Mouse (Mus musculus): ENCODE results near the gene Atxn7l3.

Atxn7l3 gene

GRCm38 (mm10) chr11:102296491-102297472 lies at the start of gene Atxn7l3:
TSS of gene Atxn7l3 (minus strand) at chr11:102296631.
- DNase-seq: peak; percentile 99

GRCm38 (mm10) chr11:102344458-102344857 lies 48.0 kb upstream of the Atxn7l3 start:
- DNase-seq: no peak

- no peak for DNase-seq
Measured at GRCm38 (mm10) chr11:102342742-102343141, 46.3 kb upstream of the Atxn7l3 start.

DNA sequence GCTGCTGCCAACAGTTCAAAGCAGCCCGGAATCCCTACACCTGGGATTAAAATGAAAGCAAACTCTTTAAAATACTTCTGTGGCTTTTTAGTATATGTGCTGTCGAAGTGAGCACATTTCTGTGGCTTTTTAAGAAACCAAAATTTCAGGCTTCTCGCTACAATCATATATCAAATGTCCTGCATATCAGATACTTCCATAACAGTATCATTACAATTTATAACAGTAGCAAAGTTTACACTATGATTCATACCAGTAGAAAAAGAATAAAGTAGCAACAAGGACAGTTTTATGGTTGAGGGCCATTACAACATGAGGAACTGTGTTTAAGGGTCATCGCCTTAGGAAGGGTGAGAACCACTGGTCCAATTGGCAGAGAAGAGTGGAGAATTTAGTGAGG lies 44.7 kb upstream of the Atxn7l3 start:
- DNase-seq: no peak

GRCm38 (mm10) chr11:102339624-102340023 lies 43.2 kb upstream of the Atxn7l3 start:
- DNase-seq: no peak

GRCm38 (mm10) chr11:102339195-102339594 lies 42.8 kb upstream of the Atxn7l3 start:
- peak; percentile 42 for DNase-seq

DNA sequence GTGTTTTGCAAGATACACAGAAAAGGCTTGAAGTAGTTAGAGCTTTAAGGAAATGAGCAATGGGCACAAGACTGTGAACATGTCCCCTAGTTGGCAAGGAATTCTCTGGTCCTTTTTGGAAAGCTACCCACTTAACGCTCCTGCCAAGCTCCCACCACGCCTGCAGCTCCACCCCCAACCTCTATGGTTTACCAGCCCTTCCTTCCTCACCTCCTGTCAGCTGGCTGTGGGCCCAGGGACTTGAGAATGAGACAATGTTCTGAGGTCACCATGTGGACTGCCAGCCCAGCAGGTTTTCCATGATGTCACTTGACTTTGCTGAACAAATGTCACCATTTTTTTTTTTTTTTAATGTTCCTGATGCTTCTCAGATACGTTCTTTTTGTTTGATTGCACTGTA lies 42.1 kb upstream of the Atxn7l3 start:
- peak; percentile 89 for DNase-seq

DNA sequence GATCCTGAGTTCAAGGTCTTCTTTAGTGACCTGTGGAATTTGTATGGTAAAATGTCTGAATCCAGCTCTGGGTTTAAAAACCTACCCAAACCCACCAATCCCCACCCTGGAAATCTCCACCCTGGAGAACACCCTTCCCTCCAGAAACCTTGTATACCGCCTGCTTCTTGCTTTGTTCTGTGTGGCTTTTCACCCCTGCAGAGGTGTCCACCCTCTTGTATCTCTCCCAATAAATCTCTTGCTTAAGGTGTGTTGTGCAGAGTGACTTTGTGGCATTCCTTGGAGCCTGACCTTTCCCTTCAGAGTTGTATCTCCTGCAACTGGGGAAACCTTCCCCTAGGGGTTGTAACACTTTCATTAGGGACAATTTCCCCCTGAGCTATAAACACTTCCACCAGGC lies 41.5 kb upstream of the Atxn7l3 start:
- DNase-seq: no peak

DNA sequence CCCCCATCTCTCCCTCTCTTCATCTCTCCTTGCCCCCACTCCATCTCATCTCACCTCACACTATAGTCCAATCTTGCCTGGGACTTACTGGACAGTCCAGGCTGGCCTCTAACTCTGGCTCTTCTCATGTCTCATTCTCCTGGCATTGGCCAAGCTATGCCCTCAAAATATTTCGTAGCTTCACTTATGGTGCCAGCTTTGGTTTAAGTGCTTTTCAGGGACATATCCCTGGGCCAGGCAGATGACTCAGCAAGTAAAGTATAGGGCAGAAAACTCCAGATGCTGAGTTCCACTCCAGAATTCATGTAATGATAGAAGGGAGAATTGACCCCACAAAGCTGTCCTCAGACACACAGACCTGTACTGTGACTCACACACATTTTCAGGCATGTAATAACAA lies 39.8 kb upstream of the Atxn7l3 start:
- DNase-seq: no peak

GRCm38 (mm10) chr11:102334973-102335700 lies 38.7 kb upstream of the Atxn7l3 start:
- peak; percentile 32 for DNase-seq

- DNase-seq: no peak
Measured at GRCm38 (mm10) chr11:102334010-102334409, 37.6 kb upstream of the Atxn7l3 start.

GRCm38 (mm10) chr11:102333061-102333460 lies 36.6 kb upstream of the Atxn7l3 start:
- no peak for DNase-seq

DNA sequence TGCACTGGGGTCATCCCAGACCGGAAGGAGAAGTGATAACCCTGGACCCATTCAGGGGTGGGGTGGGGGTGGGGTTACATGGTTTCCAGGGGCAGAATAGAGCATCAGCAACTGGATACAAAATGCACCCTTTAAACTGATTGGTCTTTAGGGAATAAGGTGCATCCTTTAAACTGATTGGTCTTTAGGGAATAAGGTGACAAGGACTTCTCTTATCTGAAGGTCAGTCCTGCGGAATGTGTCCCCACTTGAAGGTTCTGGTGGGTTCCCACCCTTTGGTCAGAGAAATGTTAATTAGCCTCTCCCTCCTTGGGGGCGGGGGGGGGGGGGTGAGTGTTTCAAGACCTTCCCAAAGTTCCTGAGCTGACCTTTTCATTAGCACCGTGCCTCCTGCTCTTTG lies 35.4 kb upstream of the Atxn7l3 start:
- DNase-seq: no peak

- no peak for DNase-seq
Measured at GRCm38 (mm10) chr11:102330039-102330438, 33.6 kb upstream of the Atxn7l3 start.

GRCm38 (mm10) chr11:102329518-102329917 lies 33.1 kb upstream of the Atxn7l3 start:
- DNase-seq: no peak

GRCm38 (mm10) chr11:102327839-102328238 lies 31.4 kb upstream of the Atxn7l3 start:
- no peak for DNase-seq

DNA sequence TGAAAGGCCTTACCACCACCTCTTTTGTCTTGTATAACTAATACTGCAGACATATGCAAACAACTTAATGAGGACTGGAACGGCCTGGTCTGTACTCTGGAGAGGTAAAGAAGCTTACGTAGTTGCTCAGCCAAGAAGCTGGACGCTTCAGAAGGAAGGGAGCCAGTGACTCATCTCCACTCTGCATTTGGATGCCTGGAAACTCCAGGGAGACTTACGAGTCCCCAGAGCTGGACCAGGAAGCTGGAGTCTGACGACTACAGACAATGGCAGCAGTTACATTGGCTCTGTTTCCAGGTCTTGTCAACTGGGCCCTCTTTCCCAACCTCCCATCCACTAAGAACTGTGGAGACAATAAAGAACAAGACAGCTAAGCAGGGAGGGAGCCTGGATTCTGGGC lies 30.8 kb upstream of the Atxn7l3 start:
- no peak for DNase-seq

DNA sequence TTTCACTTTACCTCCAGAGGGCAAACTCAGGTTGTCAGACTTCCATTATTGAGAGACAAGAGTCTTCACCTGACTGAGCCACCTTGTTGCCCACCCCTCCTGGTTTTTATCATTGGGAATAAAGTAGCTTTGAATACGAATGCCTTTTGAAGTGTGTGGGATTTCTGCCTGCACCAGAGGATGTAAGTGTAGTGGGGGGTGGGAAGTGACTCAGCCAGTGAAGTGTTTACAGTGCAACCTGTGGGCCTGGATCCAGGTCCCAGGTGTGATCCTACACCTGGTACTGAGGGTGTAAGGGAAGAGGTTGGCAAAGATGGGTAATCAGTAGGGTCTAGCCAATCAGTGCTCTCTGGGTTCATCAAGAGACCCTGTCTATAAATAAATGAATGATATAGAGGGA lies 27.1 kb upstream of the Atxn7l3 start:
- DNase-seq: no peak

DNA sequence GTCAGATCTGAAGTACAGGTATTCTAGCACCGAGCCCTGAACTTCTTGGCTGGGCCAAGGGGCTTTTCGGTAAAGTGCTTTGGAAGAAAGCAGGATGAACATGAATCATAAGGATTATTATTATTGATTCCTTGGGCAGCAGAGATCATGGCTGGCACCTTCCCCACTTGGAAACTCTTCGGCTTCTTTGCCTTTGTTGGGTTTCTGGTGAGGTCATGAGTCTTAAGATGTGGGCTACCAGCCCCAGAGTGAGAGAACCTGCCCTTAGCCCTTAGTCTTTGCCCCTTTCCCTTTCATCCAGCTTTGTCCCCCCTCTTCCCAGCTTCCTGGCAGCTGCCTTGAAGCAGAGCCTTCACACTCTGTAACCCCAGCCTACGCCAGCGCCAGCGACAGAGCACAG lies 25.5 kb upstream of the Atxn7l3 start:
- DNase-seq: no peak

DNA sequence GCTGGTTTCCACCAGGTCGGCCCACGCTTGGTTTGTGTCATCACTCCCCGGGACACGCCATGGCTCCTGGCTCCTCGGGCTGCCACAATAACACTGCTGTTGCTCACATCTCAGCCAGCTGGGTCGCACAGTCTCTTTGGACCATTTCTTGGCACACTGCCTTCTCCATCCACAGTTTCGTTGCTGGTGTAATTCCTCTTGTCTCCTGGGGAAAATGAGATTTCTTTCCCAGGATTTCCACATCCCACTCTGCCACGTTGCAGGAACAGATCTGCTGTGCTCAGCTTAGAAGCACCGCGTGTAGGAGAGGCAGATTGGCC lies 24.2 kb upstream of the Atxn7l3 start:
- peak; percentile 71 for DNase-seq

DNA sequence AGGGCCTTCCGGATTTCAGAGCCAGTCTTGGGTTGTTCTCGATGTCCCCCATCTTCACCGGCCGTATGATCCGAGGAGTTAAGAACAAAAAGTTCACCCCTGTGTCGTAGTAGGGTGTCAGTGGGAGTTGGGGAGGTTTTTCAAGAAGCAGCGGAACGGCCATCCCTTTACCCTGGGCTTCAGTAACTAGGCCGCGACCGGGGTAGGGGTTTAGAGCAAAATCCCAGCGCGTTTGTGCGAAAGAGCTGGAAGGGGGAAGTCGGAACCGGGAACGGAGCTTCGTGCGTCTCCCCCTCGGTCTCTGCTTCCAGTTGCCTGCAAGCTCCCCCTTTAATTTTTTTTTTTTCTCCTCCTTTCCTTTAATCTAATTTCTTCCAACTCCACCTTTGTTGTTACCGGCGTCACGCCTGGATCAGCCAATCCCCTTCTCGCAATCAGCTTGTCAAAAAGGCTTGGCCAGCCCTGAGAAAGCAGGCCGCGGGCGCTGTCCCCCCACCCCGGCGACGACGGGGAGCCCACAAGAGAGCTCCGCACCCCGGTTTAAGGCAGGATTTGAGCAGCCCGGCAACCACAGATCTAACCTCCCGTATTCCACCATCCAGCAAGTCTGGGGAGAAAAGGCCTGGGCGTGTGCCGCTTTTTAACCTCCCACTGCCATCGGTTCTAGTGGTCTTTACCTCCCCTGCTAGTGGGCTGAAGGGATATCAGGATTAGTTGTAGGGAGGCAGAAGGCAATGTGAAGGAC lies 23.7 kb upstream of the Atxn7l3 start:
- DNase-seq: peak; percentile 93

DNA sequence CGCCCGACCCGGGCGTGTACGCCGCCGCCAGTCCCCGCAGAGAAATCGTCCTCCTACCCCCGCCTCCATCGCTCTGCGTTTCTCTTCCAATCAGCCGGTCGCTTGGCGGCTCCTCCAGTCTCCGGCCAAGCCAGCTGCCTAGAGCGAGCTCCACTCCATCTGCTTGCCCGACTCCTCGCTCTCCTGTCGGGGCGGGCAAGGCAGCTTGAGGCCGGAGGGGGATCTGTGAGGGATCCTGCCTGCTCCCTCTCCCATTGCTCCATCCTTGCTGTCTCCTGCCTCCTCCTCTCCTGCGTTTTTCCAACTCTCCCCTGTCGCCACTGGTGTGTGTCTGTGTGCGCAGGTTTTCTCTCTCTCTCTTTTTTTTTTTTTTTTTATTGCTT lies 23.0 kb upstream of the Atxn7l3 start, which contains the start of gene Ubtf:
Ubtf (minus strand) TSS at position 333 of the 383 bp plus-strand sequence.
- DNase-seq: peak; percentile 79

Measured in kidney, adult 9 months (tissue).